Mouse (Mus musculus): ENCODE measurements around the gene Tcirg1. TPM values are rescaled to one million over a fixed set of nuclear protein-coding genes. Genes with fewer than 3 reads are reported as not detected.

The Tcirg1 gene
- polyA plus RNA-seq (2012; ENCODE audit: insufficient read depth, insufficient read length, missing spikeins), result 488 and 518 TPM in 2 replicates

DNA sequence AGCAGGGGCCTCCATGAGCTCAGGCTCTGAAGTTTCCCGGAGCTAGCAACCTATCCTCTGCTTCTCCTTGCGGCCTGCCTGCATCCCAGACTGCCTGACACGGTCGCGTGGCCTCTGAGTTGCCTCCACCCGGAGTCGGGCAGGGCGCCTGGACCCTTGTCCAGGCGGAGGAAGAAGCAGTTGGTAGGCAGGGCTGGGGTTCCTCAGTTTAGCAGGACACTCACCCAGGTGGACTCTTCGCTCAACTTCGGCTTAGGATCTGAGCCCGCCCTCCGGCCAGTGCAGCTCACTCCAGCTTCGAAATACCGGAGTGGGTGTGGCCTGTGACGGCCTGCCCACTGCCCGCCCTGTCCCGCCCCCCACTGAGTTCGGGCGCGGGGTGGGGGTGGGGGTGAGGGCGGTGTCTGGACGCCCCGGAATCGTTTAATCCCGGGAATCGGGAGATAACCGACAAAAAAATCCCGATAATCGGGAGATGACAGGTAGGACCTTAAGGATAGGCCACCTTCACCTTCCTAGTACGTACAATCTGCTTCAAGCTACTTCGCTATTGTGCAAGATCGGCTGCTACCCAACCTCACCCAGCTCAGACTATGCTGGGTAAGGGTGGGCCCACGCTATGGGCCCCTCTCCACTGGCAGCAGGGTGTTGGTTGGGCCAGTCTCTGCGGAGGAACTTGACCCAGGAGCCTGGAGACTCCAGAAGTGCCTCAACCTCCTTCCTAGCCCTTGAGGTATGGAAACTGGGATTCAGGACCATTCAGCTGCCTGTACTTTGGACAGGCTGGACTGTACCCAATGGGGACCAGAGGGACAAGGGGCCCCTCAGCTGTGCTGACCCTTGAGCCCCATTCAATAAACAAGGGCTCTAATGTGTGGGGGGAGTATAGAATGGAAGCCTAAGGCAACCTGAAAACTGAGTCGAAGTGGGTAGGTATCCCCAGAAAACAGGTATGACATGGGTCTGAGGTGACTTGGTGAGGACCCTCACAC, at the start of gene Tcirg1:
Gene Tcirg1, minus strand, starts transcription at position 339 of the 992 bp plus-strand sequence.
- Histone ChIP-seq H3K4me1 (ENCODE audit: control insufficient read depth, insufficient read depth, low read length) (peaks cover 59% of the 10 kb centered on the region), H3K4me3 (ENCODE audit: insufficient read depth, low read length) (peak within 1 kb of the TSS; percentile 94), H3K27ac (ENCODE audit: insufficient read depth, low read depth, low read length) (peak within 1 kb of the TSS; percentile 99)
- TF ChIP-seq CTCF (IDR thresholded peaks at IDR 0.05; ENCODE audit: low read depth, low read length), result no peak
- TF ChIP-seq POLR2A (IDR thresholded peaks at IDR 0.05; ENCODE audit: borderline replicate concordance, low read depth, low read length), result no peak

DNA sequence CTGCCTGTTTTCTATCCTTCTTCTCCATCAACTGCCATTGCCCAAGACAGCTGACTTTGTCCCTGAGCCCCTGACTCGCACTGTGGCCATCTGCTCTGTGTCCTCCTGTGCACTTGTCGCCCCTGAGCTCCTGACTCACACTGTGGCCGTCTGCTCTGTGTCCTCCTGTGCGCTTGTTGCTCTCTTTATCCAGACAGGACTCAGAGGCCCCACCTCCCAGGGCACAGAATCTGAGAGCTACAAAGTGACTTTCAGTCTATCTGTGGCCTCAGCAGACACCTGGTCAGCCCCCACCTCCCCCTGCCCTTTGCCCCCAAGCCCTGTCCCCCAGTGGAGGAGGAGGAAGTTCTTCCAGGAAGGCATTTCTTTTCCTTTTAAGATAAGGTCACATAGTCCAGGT, 48.9 kb upstream of the Tcirg1 start:
- Histone ChIP-seq H3K4me3 (ENCODE audit: insufficient read depth, low read length) (no peak overlapping the region), H3K4me1 (ENCODE audit: control insufficient read depth, insufficient read depth, low read length) (peaks cover 10% of the 10 kb centered on the region), H3K27ac (ENCODE audit: insufficient read depth, low read depth, low read length) (no peak overlapping the region)
- TF ChIP-seq CTCF (IDR thresholded peaks at IDR 0.05; ENCODE audit: low read depth, low read length), result no peak
- TF ChIP-seq POLR2A (IDR thresholded peaks at IDR 0.05; ENCODE audit: borderline replicate concordance, low read depth, low read length), result no peak

GRCm38 (mm10) chr19:3955033-3955432, 48.1 kb upstream of the Tcirg1 start:
- Histone ChIP-seq H3K4me3 (ENCODE audit: insufficient read depth, low read length) (no peak overlapping the region), H3K27ac (ENCODE audit: insufficient read depth, low read depth, low read length) (no peak overlapping the region), H3K4me1 (ENCODE audit: control insufficient read depth, insufficient read depth, low read length) (peaks cover 16% of the 10 kb centered on the region)
- TF ChIP-seq CTCF (IDR thresholded peaks at IDR 0.05; ENCODE audit: low read depth, low read length), result no peak
- no peak for TF ChIP-seq POLR2A (IDR thresholded peaks at IDR 0.05; ENCODE audit: borderline replicate concordance, low read depth, low read length)

DNA sequence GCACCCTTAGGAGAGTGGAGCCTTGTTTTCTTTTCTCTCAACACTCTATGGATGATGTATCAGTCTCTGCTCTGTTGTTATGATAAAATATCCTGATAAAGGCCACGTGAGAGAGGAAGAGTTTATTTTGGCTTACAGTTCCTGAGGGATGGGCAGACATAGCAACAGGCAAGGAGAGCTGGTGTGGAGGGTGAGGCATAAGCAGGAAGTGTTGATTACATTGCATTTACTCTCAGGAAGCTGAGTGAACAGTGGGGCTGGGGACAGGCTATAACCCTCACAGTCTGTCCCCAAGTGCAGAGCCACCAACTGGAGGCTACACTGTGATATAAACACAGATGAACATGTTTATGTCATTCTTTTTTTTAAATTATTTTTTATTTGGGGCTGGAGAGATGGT, 45.2 kb upstream of the Tcirg1 start:
- no peak for TF ChIP-seq CTCF (IDR thresholded peaks at IDR 0.05; ENCODE audit: low read depth, low read length)
- no peak for TF ChIP-seq POLR2A (IDR thresholded peaks at IDR 0.05; ENCODE audit: borderline replicate concordance, low read depth, low read length)
- Histone ChIP-seq H3K27ac (ENCODE audit: insufficient read depth, low read depth, low read length) (no peak overlapping the region), H3K4me1 (ENCODE audit: control insufficient read depth, insufficient read depth, low read length) (peaks cover 21% of the 10 kb centered on the region), H3K4me3 (ENCODE audit: insufficient read depth, low read length) (no peak overlapping the region)

DNA sequence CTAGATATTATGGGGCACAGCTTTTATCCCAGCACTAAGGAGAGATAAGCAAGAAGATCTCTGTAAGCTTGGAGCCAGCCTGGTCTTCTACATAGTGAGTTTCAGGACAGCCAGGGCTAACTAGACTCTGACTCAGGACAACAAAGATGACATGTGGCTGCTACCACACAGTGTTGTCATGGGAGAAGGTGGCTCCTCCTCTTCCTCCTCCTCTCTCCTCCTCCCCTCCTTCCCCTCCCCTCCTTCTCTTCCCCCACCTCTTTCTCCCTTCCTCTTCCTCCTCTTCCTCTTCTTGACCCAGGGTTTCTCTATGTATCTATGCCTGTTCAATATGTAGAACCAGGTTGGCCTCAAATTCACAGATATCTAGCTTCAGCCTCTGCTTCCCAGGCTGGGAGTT, 44.5 kb upstream of the Tcirg1 start:
- TF ChIP-seq CTCF (IDR thresholded peaks at IDR 0.05; ENCODE audit: low read depth, low read length), result no peak
- TF ChIP-seq POLR2A (IDR thresholded peaks at IDR 0.05; ENCODE audit: borderline replicate concordance, low read depth, low read length), result no peak
- H3K27ac ChIP-seq (ENCODE audit: insufficient read depth, low read depth, low read length), result no peak overlapping the region
- no peak overlapping the region for H3K4me3 ChIP-seq (ENCODE audit: insufficient read depth, low read length)
- peaks cover 21% of the 10 kb centered on the region for H3K4me1 ChIP-seq (ENCODE audit: control insufficient read depth, insufficient read depth, low read length)

DNA sequence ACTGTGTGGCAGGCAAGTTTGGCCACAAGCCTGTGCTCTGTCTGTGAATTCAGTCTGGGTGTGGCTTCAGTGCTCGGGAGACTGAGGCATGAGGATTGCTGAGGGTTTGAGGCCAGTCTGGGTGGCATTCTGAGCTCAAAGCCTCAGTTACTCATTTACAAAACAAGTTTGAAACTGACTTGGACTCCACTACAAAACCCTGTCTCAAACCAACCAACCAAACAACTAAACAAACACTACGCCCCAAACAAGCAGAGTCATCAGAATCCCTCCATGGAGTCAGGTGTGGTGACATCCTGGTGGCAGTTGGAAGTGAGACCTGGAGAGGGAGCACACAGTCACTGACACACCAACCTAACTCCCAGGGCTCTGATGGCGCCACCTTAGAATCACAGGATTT, 43.4 kb upstream of the Tcirg1 start:
- TF ChIP-seq CTCF (IDR thresholded peaks at IDR 0.05; ENCODE audit: low read depth, low read length) (no peak), POLR2A (IDR thresholded peaks at IDR 0.05; ENCODE audit: borderline replicate concordance, low read depth, low read length) (no peak)
- Histone ChIP-seq H3K4me3 (ENCODE audit: insufficient read depth, low read length) (no peak overlapping the region), H3K27ac (ENCODE audit: insufficient read depth, low read depth, low read length) (no peak overlapping the region), H3K4me1 (ENCODE audit: control insufficient read depth, insufficient read depth, low read length) (peaks cover 26% of the 10 kb centered on the region)

DNA sequence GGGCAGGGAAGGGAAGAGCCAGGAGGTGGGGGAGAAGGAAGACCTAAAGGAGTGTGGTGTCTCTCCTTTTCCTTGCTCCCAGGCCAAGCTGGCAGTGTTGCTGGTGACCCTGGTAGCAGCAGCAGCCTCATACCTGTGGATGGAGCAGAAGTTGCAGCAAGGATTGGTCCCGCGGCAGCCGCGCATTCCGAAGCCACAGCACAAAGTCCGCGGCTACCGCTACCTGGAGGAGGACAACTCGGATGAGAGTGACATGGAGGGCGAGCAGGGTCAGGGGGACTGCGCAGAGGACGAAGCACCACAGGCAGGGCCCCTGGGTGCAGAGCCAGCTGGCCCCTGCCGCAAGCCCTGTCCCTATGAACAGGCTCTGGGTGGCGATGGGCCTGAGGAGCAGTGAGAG, 41.6 kb upstream of the Tcirg1 start:
- Histone ChIP-seq H3K4me1 (ENCODE audit: control insufficient read depth, insufficient read depth, low read length) (peaks cover 23% of the 10 kb centered on the region), H3K4me3 (ENCODE audit: insufficient read depth, low read length) (no peak overlapping the region), H3K27ac (ENCODE audit: insufficient read depth, low read depth, low read length) (no peak overlapping the region)
- TF ChIP-seq POLR2A (IDR thresholded peaks at IDR 0.05; ENCODE audit: borderline replicate concordance, low read depth, low read length), result no peak
- no peak for TF ChIP-seq CTCF (IDR thresholded peaks at IDR 0.05; ENCODE audit: low read depth, low read length)

DNA sequence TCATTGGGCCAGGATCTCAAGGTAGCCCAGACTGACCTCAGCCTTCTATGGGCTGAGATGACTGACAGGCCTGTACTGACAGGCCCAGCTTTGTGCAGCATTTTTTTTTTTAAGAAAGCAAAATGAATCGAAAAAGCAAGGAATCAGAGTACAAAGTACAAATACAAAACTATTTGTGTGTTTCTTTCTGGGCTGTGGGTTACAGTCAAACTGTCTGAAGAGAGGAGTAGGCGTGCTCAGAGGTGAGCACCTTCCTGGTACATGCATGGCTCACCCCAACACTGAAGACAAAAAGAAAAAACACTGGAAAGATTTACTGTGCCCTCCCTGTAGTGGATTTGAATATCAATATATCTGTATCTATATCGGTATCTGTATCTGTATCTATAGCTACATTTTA, 40.9 kb upstream of the Tcirg1 start:
- TF ChIP-seq POLR2A (IDR thresholded peaks at IDR 0.05; ENCODE audit: borderline replicate concordance, low read depth, low read length), result no peak
- Histone ChIP-seq H3K27ac (ENCODE audit: insufficient read depth, low read depth, low read length) (no peak overlapping the region), H3K4me1 (ENCODE audit: control insufficient read depth, insufficient read depth, low read length) (peaks cover 23% of the 10 kb centered on the region), H3K4me3 (ENCODE audit: insufficient read depth, low read length) (no peak overlapping the region)

DNA sequence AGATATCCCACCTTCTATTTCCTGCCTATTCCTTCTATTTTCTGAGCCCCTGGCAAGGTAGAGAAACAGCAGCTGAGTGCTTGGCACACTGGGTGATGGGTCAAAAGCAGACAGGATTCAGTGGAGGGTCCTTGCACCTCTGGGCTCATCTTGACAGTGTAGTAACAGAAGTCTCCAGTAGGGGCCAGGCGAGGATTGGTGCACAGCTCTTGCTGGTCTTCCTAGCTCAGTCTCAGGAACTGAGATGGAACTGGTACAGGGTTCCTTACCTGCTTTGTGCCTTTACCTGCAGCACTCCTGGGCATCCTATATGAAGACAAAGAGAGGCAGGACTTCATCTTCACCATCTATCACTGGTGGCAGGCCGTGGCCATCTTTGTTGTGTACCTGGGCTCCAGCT, 39.8 kb upstream of the Tcirg1 start:
- no peak overlapping the region for H3K27ac ChIP-seq (ENCODE audit: insufficient read depth, low read depth, low read length)
- no peak for TF ChIP-seq POLR2A (IDR thresholded peaks at IDR 0.05; ENCODE audit: borderline replicate concordance, low read depth, low read length)
- TF ChIP-seq CTCF (IDR thresholded peaks at IDR 0.05; ENCODE audit: low read depth, low read length), result peak; percentile 42; the same call in 1 of the 2 replicates
- H3K4me1 ChIP-seq (ENCODE audit: control insufficient read depth, insufficient read depth, low read length), result peaks cover 24% of the 10 kb centered on the region
- no peak overlapping the region for H3K4me3 ChIP-seq (ENCODE audit: insufficient read depth, low read length)

DNA sequence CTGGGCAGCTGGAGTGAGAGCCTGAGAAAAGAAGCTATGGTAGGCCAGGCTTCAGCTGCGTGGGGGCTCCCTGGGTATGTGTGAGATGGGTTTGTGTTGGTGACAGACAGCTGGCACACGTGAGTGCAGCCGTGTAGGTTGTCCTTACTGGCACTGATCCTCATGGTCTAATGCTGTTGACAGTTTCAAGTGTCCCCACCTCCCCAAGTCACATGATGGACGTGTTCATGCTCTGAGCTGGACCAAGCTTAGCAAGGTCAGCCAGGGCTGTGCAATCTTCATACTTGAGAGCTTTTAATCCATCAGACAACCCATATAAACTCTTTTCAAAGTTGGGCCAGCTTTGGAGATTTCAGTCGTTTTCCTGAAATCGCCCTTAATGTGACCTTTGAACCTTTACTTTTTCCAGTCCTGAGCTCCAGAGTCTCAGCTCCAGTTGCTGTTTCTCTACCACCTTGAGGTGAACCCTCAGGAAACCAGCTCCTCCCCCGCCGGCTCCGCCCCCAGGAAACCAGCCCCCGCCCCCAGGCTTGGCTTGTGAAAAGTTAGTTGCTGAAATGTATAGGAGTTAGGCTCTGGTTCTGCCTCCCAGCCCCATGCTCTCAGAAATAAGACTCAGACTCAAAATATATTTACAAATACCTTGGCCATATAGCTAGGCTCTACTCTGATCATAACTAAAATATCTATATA, 39.1 kb upstream of the Tcirg1 start:
- Histone ChIP-seq H3K4me3 (ENCODE audit: insufficient read depth, low read length) (no peak overlapping the region), H3K27ac (ENCODE audit: insufficient read depth, low read depth, low read length) (no peak overlapping the region), H3K4me1 (ENCODE audit: control insufficient read depth, insufficient read depth, low read length) (peaks cover 19% of the 10 kb centered on the region)
- TF ChIP-seq CTCF (IDR thresholded peaks at IDR 0.05; ENCODE audit: low read depth, low read length) (no peak), POLR2A (IDR thresholded peaks at IDR 0.05; ENCODE audit: borderline replicate concordance, low read depth, low read length) (no peak)
